Mouse (Mus musculus) neural tube, embryonic 14.5 days (tissue): ENCODE results near the gene Fkbp3. TPM values are rescaled to one million over a fixed set of nuclear protein-coding genes. Genes with fewer than 3 reads are reported as not detected.
"Not testable (repeated sequence)": the region's sequence is repeated elsewhere in the genome, so short reads cannot be mapped to it uniquely, and the experiment has no call there.

Experiments used
- ATAC-seq: fragments of 200-750 bp; cut with Nextera tagmentation; 2 replicates; pipeline ENCODE4 v1.8.0; 2017; ENCODE audit warnings: low read depth, mild to moderate bottlenecking, moderate TSS enrichment, moderate library complexity
- H3K27ac ChIP-seq: fragments of 300-500 bp; sonication (generic); 2 replicates; pipeline ENCODE4 v1.5.1; 2014; ENCODE audit warnings: low read depth, mild to moderate bottlenecking, control low read depth, low read length, moderate library complexity, mixed read lengths
- H3K27me3 ChIP-seq: fragments of 300-500 bp; sonication (generic); 2 replicates; pipeline ENCODE4 v1.6.1; 2014; ENCODE audit warnings: low read length; ENCODE audit not compliant: control insufficient read depth, insufficient read depth
- H3K36me3 ChIP-seq: fragments of 300-500 bp; sonication (generic); 2 replicates; pipeline ENCODE4 v1.6.1; 2014; ENCODE audit warnings: low read length, mixed read lengths; ENCODE audit not compliant: control insufficient read depth, insufficient read depth
- H3K4me1 ChIP-seq: fragments of 300-500 bp; sonication (generic); 2 replicates; pipeline ENCODE4 v1.6.1; 2014; ENCODE audit warnings: low read length; ENCODE audit not compliant: control insufficient read depth, insufficient read depth
- H3K4me2 ChIP-seq: fragments of 300-500 bp; sonication (generic); 2 replicates; pipeline ENCODE4 v1.6.1; 2014; ENCODE audit warnings: mild to moderate bottlenecking, low read depth, low read length, control low read depth
- H3K4me3 ChIP-seq: fragments of 300-500 bp; sonication (generic); 2 replicates; pipeline ENCODE4 v1.5.1; 2014; ENCODE audit warnings: low read depth, low read length, control low read depth, mixed read lengths
- H3K9ac ChIP-seq: fragments of 300-500 bp; sonication (generic); replicated peaks from 2 replicates; pipeline ENCODE4 v1.6.1; 2014; ENCODE audit warnings: low read depth, mild to moderate bottlenecking, control low read depth, low read length, mixed read lengths
- H3K9me3 ChIP-seq: fragments of 300-500 bp; sonication (generic); 2 replicates; pipeline ENCODE4 v1.6.1; 2016; ENCODE audit warnings: low read length; ENCODE audit not compliant: control insufficient read depth
- WGBS: fragments of 180-500 bp; shearing (Covaris S2); extraction: QIAGEN DNeasy Blood & Tissue Kit; methylation state at CpG from one replicate; pipeline ENCODE4 v1.1.7; 2014; 5-methylcytosine and 5-hydroxymethylcytosine counted together
- polyA plus RNA-seq: library from polyadenylated mRNA; unstranded; fragments of >200 nt; fragmentation: Nextera tagmentation; extraction: Ambion mirVana; gene quantifications from 2 replicates; pipeline ENCODE4 v1.2.1, GENCODE M21; 2014

Fkbp3 gene
- 397 and 407 TPM in 2 replicates for polyA plus RNA-seq

DNA sequence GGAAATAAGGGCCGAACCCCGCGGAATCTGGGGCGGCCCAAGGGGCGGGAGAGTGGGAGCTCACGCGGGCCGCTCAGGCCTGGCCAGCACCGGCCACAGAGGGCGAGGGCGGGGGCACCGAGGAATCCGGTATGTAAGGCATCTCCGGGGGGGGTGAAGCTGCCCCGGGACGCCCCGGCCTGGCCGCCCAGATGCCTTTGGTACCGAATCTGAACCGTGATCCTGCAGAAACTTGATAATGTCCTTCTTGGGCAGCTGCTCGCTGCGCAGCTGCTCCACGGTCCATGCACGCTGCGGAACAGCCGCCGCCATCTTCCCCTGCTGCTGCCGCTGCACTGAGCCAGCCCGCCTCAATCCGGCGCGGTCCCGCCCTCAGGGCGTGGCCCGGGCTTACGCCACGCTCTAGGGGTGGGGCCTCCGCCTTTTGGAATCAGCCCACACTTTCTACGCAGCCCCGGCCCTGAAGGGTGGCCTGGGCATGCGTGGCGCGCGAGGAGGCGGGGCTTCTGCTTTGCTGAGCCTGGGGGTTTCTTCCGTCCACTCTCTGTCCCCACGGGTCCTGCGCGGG, at the start of gene Fkbp3:
Fkbp3 (minus strand) TSS at position 397 of the 568 bp plus-strand sequence.
- Histone ChIP-seq H3K27me3 (no peaks in the 10 kb centered on the region), H3K9ac (peak within 1 kb of the TSS; percentile 93), H3K36me3 (no peaks in the 10 kb centered on the region; the same call in 1 of the 2 replicates), H3K27ac (peak within 1 kb of the TSS; percentile 93), H3K4me2 (peak within 1 kb of the TSS; percentile 60), H3K4me1 (peaks cover 24% of the 10 kb centered on the region), H3K9me3 (no peaks in the 10 kb centered on the region), H3K4me3 (peak within 1 kb of the TSS; percentile 93)
- peak; percentile 99 for ATAC-seq
- under 1% methylated on average over 49 of the region's 49 CpGs for WGBS

DNA sequence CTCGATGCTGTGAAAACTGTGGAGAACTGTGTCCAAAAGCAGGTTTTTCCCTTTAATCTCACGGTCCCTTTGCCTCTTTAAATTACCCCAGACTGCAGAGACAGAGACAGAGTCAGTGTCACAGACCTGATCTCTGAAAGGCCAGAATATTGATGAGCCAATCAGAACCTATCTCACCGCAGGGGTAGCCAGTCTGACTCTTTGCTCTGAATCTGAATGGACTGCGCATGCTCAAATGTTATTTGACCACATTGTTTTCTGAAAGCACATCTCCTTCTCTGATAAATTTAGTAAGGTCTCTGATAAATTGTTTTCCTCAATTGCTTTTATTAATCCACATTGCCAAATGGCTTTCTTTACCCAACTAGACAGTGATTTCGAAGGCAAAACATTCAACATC, 45.6 kb upstream of the Fkbp3 start:
- peaks cover 9% of the 10 kb centered on the region for H3K36me3 ChIP-seq

DNA sequence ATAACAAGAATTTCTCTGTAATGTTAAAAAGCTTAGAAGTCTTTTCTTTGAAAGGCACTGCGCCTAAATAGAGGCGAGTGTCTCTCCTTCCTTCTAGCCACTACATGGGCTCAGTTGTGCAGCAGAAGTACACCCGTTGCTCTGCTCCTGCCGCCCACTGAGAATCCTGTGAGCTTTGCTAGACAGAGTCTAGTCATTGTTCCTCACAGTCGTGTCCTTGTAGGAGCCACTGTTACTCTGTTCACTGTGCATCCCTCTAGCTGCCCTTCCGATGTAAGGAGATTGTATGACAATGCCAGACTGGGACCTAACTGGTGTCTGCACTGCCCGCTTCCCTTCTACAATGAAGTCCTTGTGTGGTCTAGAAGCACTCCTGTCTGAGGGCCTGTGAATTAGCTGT, 45.2 kb upstream of the Fkbp3 start:
- H3K27me3 ChIP-seq, result no peaks in the 10 kb centered on the region
- H3K9me3 ChIP-seq, result no peaks in the 10 kb centered on the region
- peaks cover 9% of the 10 kb centered on the region for H3K36me3 ChIP-seq
- H3K27ac ChIP-seq, result no peak overlapping the region
- H3K9ac ChIP-seq, result no peak overlapping the region
- no peak for ATAC-seq
- H3K4me1 ChIP-seq, result no peaks in the 10 kb centered on the region
- H3K4me3 ChIP-seq, result no peak overlapping the region
- WGBS, result 81% methylated on average over 7 of the region's 7 CpGs
- no peak overlapping the region for H3K4me2 ChIP-seq

More for the DNA sequence above, 45.6 kb upstream of the Fkbp3 start:
- Histone ChIP-seq H3K4me1 (no peaks in the 10 kb centered on the region), H3K9ac (no peak overlapping the region), H3K27ac (no peak overlapping the region), H3K4me3 (no peak overlapping the region), H3K9me3 (no peaks in the 10 kb centered on the region), H3K27me3 (no peaks in the 10 kb centered on the region), H3K4me2 (no peak overlapping the region)
- whole genome bisulfite sequencing, result 90% methylated on average over 5 of the region's 5 CpGs
- no peak for ATAC-seq

DNA sequence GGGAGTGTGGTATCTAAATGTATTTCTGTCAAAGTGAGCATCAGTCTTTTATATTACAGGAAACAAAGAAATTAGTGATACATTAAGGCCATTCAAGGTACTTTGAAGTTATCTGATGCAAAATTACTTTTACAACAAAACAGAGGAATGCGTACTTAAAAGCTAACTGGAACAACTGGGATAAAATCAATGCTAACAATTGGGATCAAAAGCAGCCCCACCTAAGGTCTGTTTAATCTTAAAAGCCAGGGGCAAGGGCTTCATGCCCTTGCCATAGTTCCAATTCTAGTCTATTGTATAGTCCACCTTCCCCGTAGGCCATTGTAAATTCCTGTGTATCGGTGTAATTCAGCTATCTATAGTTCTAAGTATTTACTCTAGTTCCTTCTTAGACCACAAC, 41.2 kb upstream of the Fkbp3 start:
- not testable (repeated sequence) for H3K9me3 ChIP-seq, H3K4me3 ChIP-seq, H3K4me2 ChIP-seq, H3K27ac ChIP-seq, H3K9ac ChIP-seq, H3K27me3 ChIP-seq, ATAC-seq, H3K4me1 ChIP-seq
- WGBS, result 95% methylated on average over 3 of the region's 3 CpGs
- peaks cover 12% of the 10 kb centered on the region for H3K36me3 ChIP-seq

DNA sequence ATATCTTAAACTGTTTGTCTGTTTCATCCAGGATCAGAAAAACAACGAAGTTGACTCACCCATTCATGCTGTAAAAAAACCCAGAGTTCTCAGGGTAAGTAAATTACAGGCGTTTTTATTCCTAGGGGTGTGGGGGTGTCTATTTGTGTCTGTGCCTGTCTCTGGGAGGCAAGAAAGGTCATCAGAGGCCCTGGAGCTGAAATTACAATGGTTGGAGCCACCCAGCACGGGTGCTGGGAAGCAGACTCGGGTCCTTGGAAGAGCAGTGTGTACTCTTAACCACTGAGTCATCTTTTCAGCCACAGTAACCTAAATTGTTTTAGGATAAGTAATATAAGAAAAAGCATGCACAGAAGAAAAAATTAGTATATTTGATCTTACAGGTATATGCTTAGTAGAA, 40.1 kb upstream of the Fkbp3 start:
- H3K27me3 ChIP-seq, result no peaks in the 10 kb centered on the region
- H3K4me3 ChIP-seq, result no peak overlapping the region
- H3K27ac ChIP-seq, result no peak overlapping the region
- peaks cover 10% of the 10 kb centered on the region for H3K36me3 ChIP-seq
- H3K9ac ChIP-seq, result no peak overlapping the region
- H3K4me1 ChIP-seq, result no peaks in the 10 kb centered on the region
- no peaks in the 10 kb centered on the region for H3K9me3 ChIP-seq
- WGBS, result 92% methylated on average over 4 of the region's 4 CpGs
- ATAC-seq, result no peak
- no peak overlapping the region for H3K4me2 ChIP-seq

DNA sequence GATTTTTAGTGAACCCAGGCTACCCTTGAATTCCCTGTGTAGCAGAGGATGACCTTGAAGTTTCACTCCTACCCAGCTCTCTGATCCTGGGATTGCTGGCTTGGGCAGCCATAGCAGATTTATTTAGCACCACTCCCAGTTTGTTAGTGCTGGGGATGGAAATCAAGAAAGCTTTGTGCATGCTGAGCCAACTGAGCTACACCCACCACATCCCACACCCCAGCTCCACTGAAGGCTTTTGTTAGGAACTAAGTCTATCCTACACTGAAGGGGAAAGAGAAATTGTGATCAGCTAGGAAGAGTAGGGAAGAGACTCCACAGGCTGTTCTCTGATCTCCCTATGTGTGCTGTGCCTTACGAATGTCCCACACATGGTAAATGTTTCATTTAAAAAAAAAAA, 39.0 kb upstream of the Fkbp3 start:
- Histone ChIP-seq H3K27ac (no peak overlapping the region), H3K4me1 (no peaks in the 10 kb centered on the region), H3K9me3 (no peaks in the 10 kb centered on the region), H3K36me3 (peaks cover 9% of the 10 kb centered on the region), H3K27me3 (no peaks in the 10 kb centered on the region), H3K9ac (no peak overlapping the region), H3K4me3 (no peak overlapping the region), H3K4me2 (no peak overlapping the region)
- WGBS, result 96% methylated on average over 1 of the region's 1 CpGs
- no peak for ATAC-seq

DNA sequence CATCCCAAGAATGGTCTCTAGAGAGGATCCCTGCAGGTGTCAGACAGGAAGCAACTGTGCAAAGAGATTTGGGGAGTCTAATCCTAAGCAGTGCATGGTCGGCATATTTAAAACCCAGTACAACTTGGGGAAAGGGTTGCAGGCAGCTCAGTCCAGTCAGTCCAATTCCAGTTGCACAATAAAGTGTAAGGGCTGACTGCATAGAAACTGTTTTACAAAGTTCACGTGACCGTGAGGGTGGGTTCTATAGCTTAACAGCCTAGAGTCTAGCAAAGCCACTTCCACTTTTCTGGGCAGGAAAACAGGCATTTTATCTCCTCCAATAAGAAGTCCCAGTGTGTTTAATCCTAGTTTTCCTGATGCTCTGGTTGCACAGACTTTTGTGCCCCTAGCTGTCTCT, 37.7 kb upstream of the Fkbp3 start:
- no peaks in the 10 kb centered on the region for H3K9me3 ChIP-seq
- ATAC-seq, result no peak
- H3K4me1 ChIP-seq, result no peaks in the 10 kb centered on the region
- 91% methylated on average over 3 of the region's 3 CpGs for WGBS
- H3K27me3 ChIP-seq, result no peaks in the 10 kb centered on the region
- H3K36me3 ChIP-seq, result peaks cover 6% of the 10 kb centered on the region; the same call in 1 of the 2 replicates
- H3K27ac ChIP-seq, result no peak overlapping the region
- H3K4me2 ChIP-seq, result no peak overlapping the region
- no peak overlapping the region for H3K9ac ChIP-seq
- H3K4me3 ChIP-seq, result no peak overlapping the region

DNA sequence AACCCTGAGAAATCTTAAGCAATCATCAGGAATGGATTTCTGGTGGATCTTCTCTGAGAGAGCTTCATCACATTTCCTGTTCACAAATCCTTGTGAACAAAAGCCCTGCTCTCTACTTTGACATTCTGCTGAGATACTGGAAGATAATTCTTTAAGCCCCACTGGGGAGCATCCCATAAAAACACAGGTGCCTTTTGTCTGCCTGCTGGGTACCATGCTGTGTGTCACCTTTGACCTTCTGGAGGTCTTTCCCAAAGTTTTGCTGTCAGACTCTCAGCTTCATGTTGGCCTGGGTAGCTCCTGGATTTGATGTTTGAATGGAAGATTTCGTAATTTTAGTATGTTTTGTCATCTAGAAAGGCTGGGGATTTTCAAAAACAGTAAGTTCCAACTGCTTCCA, 34.9 kb upstream of the Fkbp3 start:
- Histone ChIP-seq H3K9me3 (no peaks in the 10 kb centered on the region), H3K4me1 (no peaks in the 10 kb centered on the region), H3K9ac (no peak overlapping the region), H3K27ac (no peak overlapping the region), H3K36me3 (peaks cover 10% of the 10 kb centered on the region; the same call in 1 of the 2 replicates), H3K4me3 (no peak overlapping the region), H3K27me3 (no peaks in the 10 kb centered on the region), H3K4me2 (no peak overlapping the region)
- 86% methylated on average over 1 of the region's 1 CpGs for WGBS
- no peak for ATAC-seq

DNA sequence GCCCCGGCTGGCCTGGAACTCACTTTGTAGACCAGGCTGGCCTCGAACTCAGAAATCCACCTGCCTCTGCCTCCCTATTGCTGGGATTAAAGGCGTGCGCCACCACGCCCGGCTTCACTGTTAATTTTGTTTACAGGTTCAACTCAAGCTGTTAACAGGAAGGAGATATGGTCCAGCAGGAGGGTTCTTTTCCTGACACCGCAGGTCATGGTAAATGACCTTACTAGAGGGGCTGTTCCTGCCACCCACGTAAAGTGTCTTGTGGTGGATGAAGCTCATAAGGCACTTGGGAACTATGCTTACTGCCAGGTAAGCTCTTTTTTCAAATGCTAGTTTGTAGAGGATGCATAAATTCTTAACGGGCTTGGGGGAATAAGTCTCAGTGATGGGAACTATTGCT, 3.1 kb upstream of the Fkbp3 start:
- 84% methylated on average over 9 of the region's 9 CpGs for WGBS
- H3K27me3 ChIP-seq, result no peaks in the 10 kb centered on the region
- H3K4me1 ChIP-seq, result peaks cover 24% of the 10 kb centered on the region
- H3K9ac ChIP-seq, result no peak overlapping the region
- no peak for ATAC-seq
- no peaks in the 10 kb centered on the region for H3K36me3 ChIP-seq
- H3K4me2 ChIP-seq, result peak overlapping the region; percentile 60
- H3K4me3 ChIP-seq, result no peak overlapping the region
- H3K9me3 ChIP-seq, result no peaks in the 10 kb centered on the region
- no peak overlapping the region for H3K27ac ChIP-seq
